Mouse (Mus musculus) olfactory bulb, adult 2 months (tissue): ENCODE measurements around the gene Hspa5. TPM values are rescaled to one million over a fixed set of nuclear protein-coding genes. Genes with fewer than 3 reads are reported as not detected.
"Not testable (repeated sequence)": the region's sequence is repeated elsewhere in the genome, so short reads cannot be mapped to it uniquely, and the experiment has no call there.

ENCODE experiments used
- H3K27ac ChIP-seq: fragments of 200-500 bp; 2 replicates; pipeline ENCODE4 v1.5.1; 2012; ENCODE audit warnings: low read depth, low read length; ENCODE audit not compliant: insufficient read depth
- H3K4me1 ChIP-seq: fragments of 200-500 bp; 2 replicates; pipeline ENCODE4 v1.6.1; 2012; ENCODE audit warnings: low read length; ENCODE audit not compliant: control insufficient read depth, insufficient read depth
- H3K4me3 ChIP-seq: fragments of 200-500 bp; 2 replicates; pipeline ENCODE4 v1.5.1; 2012; ENCODE audit warnings: mild to moderate bottlenecking, low read depth, low read length, moderate library complexity; ENCODE audit not compliant: insufficient read depth
- CTCF ChIP-seq: fragments of 200-500 bp; IDR thresholded peaks from 2 replicates; pipeline ENCODE4 v1.5.1; 2012; ENCODE audit warnings: low read depth, mild to moderate bottlenecking, low read length, moderate library complexity; ENCODE audit not compliant: insufficient read depth
- POLR2A ChIP-seq: fragments of 200-500 bp; IDR thresholded peaks from 2 replicates; pipeline ENCODE4 v1.6.1; 2012; ENCODE audit warnings: mild to moderate bottlenecking, low read depth, low read length, moderate library complexity; ENCODE audit not compliant: insufficient read depth
- WGBS: fragments of 180-500 bp; shearing (Covaris S2); methylation state at CpG from one replicate; pipeline ENCODE4 v1.1.7; 2018; 5-methylcytosine and 5-hydroxymethylcytosine counted together
- polyA plus RNA-seq: library from polyadenylated mRNA; stranded (reverse); fragments of >200 nt; gene quantifications from 2 replicates; pipeline ENCODE4 v1.2.4, GENCODE M21; 2012; ENCODE audit warnings: low replicate concordance; ENCODE audit not compliant: missing spikeins, insufficient read depth, insufficient read length

Gene Hspa5
- polyA plus RNA-seq, 1 experiment: not detected

DNA sequence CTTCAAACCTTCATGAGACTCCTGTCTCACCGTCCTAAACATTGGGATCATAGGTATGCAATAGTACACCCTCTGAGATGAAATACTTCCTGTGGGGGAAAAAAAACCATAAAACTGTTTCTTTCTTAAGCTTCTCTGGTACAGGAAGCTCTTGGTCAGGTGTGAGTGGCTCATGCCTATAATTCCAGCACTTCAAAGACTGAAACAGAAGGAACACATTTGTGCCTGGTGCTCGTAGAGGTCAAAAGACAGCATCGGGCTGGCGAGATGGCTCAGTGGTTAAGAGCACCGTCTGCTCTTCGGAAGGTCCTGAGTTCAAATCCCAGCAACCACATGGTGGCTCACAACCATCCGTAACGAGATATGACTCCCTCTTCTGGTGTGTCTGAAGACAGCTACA is 27.3 kb upstream of the Hspa5 start:
- H3K4me1 ChIP-seq: peaks cover 2% of the 10 kb centered on the region; the same call in 1 of the 2 replicates
- H3K4me3 ChIP-seq: no peak overlapping the region
- no peak overlapping the region for H3K27ac ChIP-seq
- 95% methylated on average over 8 of the region's 8 CpGs for WGBS
- TF ChIP-seq POLR2A: no peak
- no peak for TF ChIP-seq CTCF

DNA sequence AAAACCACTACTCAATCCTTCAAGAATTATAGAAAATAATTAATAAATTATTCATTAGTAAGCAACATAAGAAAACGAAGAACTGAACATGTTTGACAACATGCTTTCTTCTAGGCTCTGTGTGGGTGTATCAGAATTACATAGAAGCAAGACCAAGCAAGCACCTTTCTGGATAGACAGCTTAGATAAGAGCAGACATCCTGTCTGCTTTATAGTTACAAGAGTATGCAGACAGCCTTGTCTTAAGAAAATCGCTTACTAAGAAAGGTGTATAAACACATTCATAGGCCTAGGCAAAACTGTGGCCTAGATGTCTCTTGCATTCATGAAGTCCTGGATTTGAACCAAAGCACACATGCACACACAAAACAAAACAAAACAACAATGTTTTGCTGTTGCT is 26.1 kb upstream of the Hspa5 start:
- TF ChIP-seq POLR2A: no peak
- TF ChIP-seq CTCF: no peak
- no peak overlapping the region for H3K4me3 ChIP-seq
- 72% methylated on average over 2 of the region's 2 CpGs for WGBS
- H3K27ac ChIP-seq: no peak overlapping the region
- peaks cover 2% of the 10 kb centered on the region; the same call in 1 of the 2 replicates for H3K4me1 ChIP-seq

DNA sequence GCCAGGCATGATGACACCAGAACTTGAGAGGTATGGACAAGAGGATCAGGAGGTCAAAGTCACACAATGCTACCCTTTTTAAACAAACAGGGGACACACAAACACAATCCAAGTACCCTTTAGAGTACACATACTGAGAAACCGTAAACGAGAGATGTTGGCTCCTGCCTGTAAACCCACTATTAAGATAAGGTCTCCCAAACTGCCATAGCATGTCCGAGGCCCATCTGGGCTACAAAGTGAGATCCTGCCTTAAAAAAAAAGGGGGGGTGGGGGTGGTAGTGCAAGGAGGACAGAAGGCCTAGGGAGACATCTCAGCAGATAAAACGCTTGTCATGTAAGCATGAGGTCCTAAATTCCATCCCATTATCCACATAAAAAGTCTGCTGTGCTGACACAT is 23.3 kb upstream of the Hspa5 start:
- 85% methylated on average over 4 of the region's 4 CpGs for WGBS
- no peak for TF ChIP-seq CTCF
- TF ChIP-seq POLR2A: no peak
- Histone ChIP-seq H3K27ac (no peak overlapping the region), H3K4me3 (no peak overlapping the region), H3K4me1 (peaks cover 4% of the 10 kb centered on the region; the same call in 1 of the 2 replicates)

DNA sequence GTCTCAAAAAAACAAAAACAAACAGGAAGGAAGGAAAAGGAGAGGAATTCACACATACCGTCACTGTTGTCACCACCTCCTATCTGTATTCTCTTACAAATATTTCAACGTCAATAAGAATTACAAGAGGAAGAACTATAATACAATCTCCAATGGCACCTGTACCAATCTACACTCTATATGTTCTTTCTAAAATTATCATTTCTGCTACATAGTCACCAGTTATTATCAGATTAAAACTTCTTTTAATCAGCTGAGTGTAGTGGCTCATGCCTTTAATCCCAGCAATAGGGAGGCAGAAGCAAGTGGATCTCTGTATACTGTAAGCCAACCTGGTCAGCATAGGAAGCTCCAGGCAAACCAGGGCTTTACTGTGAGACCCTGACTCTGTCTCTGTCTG is 21.5 kb upstream of the Hspa5 start:
- TF ChIP-seq POLR2A: no peak
- no peak for TF ChIP-seq CTCF
- Histone ChIP-seq H3K4me3 (no peak overlapping the region), H3K4me1 (peaks cover 6% of the 10 kb centered on the region), H3K27ac (no peak overlapping the region)
- WGBS: 67% methylated on average over 2 of the region's 2 CpGs

DNA sequence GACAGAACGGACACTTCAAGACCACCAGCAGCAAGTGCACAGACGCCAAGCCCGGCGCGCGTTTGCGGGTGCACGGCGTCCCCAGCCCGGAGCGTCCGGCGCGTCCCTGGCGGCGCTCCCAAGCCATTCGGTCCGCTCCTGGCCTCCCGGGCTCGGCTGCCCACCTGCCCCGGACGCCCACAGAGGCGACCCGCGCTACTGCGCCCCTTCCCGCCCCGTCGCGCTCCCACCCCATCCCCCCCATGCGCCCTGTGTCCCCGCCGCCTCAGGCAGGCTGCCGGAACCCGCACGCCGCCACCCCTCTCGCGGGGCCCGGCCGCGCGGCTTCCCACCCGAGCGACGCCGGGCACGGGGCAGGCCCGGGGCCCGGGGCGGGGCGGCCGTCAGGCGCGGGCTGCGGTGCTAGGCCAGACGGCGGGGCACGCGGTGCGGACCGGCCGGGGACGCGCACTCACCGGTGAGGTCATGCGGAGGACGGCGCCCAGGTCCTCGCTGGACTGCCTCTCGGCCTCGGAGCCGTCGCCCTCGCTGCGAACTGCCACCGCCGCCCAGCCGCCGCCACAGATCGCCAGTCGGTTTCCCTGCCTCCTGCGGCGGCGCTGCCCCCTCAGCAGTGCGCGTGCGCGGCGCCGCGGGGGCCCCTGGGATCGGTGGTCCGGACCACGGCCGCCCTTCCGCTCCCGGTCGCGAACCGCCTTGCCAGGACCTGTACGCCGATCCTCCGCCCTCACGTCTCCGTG is 17.8 kb upstream of the Hspa5 start:
- Histone ChIP-seq H3K27ac (peak overlapping the region; percentile 47; the same call in 1 of the 2 replicates), H3K4me1 (peaks cover 6% of the 10 kb centered on the region), H3K4me3 (peak overlapping the region; percentile 70)
- TF ChIP-seq POLR2A (peak; percentile 72), CTCF (no peak)
- WGBS: under 1% methylated on average over 105 of the region's 106 CpGs

DNA sequence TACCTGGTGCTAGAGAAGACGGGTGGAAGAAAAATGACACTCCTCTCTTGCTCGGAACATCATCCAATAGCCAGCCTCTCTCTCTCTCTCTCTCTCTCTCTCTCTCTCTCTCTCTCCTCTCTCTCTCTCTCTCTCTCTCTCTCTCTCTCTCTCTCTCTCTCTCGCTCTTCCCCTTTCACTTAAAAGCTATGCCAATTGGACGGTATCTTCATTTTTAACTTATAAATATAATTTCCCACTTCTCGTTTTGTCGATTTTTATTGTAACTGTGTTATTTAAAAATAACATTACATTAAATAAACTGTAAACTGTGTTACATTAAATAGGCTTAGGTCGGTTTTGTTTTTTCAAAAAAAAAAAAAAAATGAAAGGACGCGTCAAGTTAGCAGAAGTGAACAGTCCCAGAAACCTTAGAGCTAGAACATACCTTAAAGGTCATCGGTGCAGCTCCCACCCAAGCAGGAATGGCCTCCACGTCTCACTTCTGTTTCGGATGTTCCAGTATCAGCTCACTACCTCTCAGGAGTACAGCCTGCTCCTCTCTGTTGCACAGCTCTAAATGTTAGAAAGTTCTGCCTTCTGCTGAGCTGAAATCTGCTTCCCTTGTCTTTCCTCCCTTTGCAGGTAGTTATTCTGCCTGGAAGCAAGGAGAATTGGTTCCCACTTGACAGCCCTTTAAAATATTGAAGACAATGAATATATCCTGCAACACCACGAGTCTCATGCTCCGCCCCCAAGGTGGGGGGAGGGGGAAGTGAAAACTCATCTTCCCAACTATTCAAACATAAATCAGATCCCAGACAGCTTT is 17.0 kb upstream of the Hspa5 start, which contains the start of gene Gapvd1:
Gene Gapvd1 (minus strand): TSS at position 682 of the 808 bp plus-strand sequence.
- WGBS: 1% methylated on average over 14 of the region's 14 CpGs
- Histone ChIP-seq H3K27ac (peak within 1 kb of the TSS; percentile 47; the same call in 1 of the 2 replicates), H3K4me3 (peak within 1 kb of the TSS; percentile 70), H3K4me1 (peaks cover 6% of the 10 kb centered on the region)
- TF ChIP-seq CTCF (no peak), POLR2A (no peak)

DNA sequence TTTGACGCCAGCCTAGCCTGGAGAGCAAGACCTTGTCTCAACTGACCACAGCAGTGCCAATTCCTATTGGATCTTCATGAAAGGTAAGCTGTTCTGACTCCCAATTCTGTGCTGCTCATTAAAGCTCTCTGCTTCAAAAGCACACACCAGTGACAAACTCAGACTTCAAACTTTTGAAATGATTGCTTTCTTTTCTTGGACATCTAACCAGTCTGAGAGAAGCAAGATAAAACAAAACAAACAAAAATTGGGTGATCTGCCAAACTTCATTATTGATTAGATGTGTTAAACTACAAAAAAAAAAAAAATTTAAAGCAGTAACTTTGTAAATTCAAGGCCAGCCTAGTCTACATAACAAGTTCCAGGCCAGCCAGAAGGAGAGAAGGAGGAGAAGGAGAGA is 14.4 kb upstream of the Hspa5 start:
- TF ChIP-seq CTCF: no peak
- TF ChIP-seq POLR2A: no peak
- peaks cover 5% of the 10 kb centered on the region for H3K4me1 ChIP-seq
- H3K27ac ChIP-seq: no peak overlapping the region
- no peak overlapping the region for H3K4me3 ChIP-seq
- 81% methylated on average over 1 of the region's 1 CpGs for WGBS

DNA sequence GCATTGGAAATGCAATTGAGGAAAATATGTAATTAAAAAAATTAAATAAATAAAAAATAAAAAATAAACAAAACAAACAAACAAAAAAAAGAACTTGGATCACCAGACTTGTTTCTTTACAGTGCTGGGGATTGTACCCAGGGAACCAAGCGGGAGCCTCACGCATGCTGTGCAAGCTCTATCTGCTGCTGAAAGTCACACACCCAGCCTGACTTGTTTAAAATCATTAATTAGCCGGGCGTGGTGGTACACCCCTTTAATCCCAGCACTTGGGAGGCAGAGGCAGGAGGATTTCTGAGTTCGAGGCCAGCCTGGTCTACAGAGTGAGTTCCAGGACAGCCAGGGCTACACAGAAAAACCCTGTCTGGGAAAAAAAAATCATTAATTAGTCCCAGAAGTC is 10.5 kb upstream of the Hspa5 start:
- H3K4me3 ChIP-seq, H3K4me1 ChIP-seq, H3K27ac ChIP-seq: not testable (repeated sequence)
- 95% methylated on average over 5 of the region's 5 CpGs for WGBS

DNA sequence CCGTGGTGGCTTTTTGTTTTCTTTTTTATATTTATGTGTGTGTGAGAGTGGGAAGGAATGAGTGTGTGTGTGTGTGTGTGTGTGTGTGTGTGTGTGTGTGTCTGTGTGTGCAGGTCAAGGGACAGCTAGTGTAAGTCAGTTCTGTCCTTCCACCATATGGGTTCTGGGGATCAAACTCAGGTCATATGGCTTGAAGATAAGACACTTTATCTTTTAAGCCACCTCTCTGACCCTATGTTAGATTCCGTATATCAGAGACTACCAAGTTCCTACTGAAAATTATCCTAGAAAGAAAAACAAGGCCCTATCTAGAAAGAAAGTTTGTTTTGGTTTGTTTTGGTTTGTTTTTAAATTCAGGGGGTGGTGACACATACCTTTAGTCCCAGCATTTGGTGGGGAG is 9.6 kb upstream of the Hspa5 start:
- no peak for TF ChIP-seq CTCF
- TF ChIP-seq POLR2A: no peak
- 92% methylated on average over 2 of the region's 2 CpGs for WGBS
- H3K4me3 ChIP-seq: no peak overlapping the region
- H3K27ac ChIP-seq: no peak overlapping the region
- no peaks in the 10 kb centered on the region for H3K4me1 ChIP-seq
